Mouse (Mus musculus): ENCODE data around the gene Afmid.
"Not testable (repeated sequence)": the region's sequence is repeated elsewhere in the genome, so short reads cannot be mapped to it uniquely, and the experiment has no call there.

The Afmid gene

DNA sequence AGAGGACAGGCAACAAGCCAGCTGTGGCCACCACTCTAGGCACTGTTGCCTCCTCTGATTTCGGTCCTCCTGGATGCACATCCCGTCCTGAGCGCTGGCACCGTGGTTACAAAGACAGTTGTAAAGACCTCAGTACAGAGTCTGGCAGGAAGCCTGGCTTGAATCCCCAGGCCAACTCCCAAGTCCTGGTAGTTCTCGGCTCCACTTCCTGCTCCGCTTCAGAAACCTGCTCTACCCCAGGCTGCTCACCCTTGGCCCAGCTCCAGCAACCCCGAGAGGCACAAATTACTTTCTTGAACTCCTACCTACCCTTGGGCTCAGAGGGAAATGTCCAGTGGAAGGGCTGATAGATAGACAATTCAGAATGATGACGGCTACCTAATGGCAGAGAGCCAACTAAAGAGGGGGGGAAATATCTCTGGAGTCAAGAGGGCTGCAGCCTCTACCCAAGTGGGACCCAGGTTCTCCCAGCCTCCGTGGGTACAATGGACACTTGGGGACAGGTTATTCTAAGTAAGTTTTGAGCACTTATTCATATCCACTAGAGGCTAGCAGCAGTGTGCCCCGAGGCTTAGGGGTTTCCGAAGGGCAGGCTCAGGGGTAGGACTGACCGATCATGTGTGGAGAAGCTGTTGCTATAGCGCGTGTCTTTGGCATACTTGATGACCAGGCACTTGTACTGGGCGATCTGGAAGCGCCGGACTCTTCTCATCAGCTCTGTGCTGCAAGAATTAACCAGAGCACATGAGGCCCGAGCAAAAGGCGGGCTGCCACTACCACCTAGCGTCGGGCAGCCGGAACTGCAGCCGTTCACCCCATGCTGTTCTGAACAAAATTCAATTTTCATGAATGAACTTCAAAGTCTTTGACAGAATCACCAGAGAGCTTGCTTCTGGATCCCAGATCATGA is 1.4 kb upstream of the Afmid start:
- DNase-seq (ENCODE audit: low spot score): peak; percentile 63

DNA sequence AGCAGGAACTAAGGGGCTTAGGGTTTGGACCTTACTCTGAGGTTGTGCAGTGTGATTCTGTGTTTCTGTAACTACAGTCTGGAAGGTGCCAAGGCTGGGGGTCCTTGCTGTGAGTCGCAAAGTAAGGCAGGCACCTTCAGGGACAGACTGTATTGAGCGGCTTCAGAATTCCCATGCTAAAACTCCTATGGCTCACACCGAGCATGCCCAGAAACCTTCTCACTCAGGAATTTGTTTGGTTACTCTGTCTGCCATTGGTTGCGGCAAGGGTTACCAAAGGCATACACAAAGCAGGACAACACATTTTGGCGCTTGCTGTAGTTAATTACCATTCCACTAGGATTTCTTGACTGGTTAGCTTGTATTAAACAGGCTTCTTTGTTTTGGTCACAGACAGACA is 440 bp downstream of the Afmid start:
- DNase-seq (ENCODE audit: low spot score): no peak

DNA sequence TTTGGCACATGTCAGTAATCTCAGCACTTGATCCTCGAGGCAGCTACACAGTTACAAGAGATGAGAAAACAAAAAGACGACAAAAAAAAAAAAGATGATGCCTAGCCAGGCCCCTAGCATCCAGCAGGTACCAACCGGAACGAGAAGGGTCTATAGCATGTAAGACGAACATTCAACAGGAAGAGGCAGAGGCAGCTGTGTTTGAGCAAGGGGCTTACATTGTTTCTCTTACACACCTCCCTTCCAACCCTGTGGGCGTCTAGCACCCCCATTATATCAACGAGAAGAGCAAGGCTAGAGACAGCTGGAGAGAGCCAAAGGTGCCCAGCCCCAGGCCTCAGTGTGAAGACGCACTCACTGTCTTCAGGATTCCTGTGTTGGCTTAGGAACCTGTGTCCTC is 1.2 kb downstream of the Afmid start:
- DNase-seq (ENCODE audit: low spot score): no peak

DNA sequence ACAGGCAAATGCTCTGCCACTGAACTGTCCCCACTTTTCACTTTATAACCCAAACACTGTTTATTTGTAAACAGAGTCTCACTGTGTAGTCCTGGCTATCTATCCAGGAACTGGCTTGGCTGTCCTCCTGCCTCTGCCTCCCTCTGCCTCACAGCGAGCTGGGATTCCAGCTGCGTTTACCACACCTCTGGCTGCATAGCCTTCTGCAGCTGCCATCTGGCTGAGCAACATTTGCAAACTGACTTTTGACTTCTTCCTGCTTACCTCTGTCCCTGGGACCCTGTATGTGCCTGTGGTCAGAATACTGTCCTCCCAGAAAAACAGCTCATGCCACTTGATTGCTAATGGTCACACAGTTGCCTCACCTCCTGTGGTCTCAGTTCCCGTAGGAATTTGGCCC is 1.7 kb downstream of the Afmid start:
- DNase-seq (ENCODE audit: low spot score): no peak

DNA sequence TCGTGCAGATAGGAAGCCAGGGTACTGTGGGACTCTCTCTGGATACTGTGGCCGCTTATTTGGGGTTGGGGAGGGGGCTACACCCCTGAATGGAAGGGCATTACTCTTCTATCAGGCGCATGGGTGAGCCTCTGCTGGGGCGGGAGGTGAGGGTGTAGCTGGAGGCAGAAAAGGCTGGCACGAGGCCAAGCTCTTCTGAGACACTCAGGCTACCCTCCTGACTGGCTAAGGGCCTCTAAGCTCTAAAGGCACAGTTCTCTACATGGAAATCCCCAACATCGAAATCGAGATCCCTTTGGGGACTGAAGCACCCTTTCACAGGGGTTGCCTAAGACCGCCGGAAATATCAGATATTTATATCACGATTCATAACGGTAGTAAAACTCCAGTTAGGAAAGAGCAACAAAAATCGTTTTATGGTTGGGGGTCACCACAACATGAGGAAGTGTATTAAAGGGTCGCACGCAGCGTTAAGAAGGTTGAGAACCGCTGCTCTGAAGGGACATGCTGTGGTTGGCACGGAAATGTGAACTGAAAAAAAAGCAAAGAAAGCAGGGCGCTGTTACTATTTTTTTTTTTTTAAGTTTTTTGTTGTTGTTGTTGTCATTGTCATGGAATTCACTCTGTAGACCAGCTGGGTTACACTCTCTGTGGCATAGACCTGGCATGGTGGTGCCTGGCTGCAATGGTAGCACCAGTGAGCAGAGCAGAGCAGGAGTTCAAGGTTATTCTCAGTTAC is 2.6 kb downstream of the Afmid start:
- no peak for DNase-seq (ENCODE audit: low spot score)

DNA sequence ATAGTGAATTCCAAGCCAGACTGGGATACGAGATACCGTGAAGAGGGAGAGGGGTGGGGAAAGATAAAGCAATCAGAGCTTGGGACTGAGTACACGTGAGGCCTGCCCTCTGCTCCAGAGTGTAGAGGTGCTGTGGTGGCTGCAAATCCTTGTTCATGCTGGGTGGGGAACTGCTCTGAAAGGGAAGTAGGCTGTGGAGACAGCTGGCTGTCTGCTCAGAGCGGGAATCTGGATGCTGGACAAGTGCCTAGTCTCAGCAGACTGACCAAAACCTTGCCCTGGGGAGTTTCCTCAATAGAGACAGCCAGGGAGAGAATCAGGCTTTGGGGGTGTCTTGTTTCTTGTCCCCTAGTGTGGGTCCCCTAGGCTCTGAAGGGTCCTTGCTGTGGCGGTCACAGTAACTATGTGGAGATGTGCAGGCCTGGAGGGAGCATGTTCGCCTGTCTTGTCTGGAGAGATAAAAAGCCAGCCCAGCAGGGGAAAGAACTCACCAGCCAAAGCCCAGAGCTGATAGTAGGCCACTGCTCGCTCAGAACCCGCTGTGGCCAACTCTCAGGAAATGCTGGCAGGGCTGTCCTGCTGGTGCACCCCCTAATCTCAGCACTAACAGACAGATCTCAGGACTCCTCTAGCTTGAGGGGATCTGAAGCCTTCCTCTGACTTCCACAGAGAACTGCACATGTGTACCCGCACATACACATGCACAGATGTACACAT is 3.3 kb downstream of the Afmid start:
- DNase-seq (ENCODE audit: low spot score): no peak

DNA sequence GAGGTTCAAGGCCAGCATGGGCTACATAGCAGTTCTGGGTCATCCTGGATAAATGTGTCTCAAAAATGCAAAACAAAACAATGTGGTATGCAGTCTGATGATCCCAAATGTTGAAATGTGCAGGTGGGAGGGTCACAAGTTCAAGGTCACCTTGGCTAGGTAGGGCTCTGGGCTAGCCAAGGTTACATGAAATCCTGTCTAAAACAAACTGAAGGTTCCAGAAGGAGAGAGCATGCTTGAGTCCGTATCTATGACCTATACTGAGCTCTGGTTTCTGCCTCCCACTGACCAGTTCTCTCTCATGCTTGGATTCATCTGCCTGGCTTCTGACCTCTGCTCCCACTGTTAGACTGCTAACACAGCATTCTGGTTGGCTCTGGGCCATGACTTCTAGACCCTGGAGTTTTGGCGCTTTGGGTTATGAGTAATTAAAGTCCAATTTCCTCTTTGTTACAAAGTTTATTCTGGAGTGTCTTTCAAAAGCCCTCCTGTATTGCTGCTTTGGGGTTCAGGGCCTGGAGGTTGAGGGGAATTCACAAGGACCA is 4.0 kb downstream of the Afmid start:
- DNase-seq (ENCODE audit: low spot score): no peak

DNA sequence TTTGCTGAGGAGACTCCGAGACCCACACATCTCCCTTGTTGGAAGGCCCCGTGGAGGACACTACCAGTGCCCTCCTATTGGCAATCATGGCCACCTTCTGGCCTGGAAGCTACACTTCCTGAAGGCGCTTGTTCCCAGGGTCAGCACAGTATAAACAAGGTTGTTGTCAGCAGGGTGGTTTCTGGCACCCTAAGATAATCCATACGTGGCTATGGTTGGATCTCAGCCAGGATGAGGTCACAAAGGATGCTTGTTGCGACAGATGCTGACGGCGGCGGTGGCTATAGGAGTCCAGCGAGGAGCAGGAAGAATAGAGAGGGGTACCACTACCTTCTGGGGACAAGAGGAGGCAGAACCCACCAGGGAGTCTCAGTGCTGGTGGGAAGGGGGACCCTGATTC is 4.7 kb downstream of the Afmid start:
- no peak for DNase-seq (ENCODE audit: low spot score)

DNA sequence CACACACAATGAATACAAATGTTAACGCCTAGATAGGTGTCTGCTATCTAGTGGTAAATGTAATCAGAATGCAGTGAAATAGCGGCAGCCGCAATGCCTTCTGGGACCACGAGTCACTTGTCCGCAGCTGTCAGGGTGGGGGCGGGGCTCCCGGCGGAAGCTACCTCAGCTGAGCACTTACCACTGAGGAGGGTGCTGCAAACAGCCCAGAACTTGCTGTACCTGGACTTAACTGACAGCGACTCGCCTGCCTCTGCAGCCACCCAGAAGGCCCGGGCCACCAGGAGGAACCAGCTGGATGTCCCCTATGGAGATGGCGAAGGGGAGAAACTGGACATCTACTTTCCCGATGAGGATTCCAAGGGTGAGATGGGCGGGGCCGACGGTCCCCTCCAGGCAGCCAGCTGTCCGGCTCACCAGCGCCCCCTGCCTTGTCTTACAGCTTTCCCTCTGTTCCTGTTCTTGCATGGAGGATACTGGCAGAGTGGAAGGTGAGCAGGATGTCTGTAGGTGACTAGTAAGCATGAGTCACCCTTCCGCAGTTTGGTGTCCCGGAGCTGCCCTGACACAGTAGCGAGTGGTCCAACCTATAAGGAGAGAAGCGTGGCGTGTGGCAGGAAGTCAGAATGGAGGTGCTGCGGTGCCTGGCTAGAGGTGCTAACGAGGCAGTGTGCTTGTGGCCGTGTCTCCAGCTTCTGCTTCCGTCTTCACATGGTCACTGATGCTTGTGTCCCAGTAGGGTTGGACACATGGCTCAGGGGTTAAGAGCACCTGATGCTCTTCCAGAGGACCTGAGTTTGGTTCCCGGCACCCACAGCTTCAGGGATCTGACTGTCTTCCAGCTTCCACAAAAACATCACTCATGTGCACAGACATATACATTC is 6.6 kb downstream of the Afmid start:
- DNase-seq (ENCODE audit: low spot score): no peak

DNA sequence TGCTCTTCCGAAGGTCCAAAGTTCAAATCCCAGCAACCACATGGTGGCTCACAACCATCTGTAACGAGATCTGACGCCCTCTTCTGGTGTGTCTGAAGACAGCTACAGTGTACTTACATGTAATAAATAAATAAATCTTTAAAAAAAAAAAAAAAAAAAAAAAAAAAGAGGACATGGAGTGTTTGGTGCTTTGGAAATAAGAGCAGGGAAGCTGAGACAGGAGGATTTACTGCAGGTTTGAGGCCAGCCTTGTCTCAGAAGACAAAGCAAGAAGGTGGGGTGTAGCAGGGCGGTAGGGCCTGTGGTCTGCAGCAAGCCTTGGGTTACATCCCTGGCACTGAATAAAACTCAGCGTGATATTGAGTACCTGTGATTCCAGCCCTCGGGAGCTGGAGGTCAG is 7.8 kb downstream of the Afmid start:
- DNase-seq (ENCODE audit: low spot score): not testable (repeated sequence)

DNA sequence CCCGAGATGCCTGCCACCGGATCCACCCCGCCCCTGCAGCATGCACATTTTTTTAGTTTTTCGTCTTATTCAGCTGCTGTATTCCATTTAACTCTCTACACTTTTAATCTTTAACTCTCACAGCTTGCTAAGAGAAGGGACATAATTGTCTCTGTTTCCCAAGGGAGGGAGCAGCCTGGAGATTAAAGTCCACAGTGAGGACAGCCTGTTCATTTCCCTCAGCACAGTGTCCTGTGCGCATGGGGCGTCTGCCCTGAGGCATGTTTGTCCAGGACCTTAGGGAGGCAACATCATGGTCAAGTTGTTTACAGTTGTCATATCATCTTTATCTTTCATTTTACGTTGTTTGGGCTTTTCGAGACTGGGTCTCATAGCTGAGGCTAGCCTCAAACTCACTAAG is 8.4 kb downstream of the Afmid start:
- no peak for DNase-seq (ENCODE audit: low spot score)

DNA sequence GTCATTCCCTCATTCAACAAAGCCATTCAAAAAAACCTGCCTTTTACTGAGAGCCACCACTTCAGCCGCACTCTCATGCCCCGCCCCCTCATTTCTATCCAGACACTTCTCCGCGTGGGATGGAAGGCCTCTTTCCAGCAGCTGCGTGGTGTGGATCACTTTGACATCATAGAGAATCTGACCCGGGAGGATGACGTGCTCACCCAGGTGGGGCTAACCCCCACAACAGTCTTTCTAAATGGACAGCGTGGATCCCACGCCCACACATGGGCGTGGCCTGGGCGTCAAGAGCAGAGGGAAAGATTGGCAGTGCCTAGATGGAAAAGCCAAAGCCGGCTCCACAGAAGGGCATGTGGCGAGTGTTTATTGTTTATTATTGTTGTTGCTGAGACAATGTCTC is 10.6 kb downstream of the Afmid start:
- no peak for DNase-seq (ENCODE audit: low spot score)

DNA sequence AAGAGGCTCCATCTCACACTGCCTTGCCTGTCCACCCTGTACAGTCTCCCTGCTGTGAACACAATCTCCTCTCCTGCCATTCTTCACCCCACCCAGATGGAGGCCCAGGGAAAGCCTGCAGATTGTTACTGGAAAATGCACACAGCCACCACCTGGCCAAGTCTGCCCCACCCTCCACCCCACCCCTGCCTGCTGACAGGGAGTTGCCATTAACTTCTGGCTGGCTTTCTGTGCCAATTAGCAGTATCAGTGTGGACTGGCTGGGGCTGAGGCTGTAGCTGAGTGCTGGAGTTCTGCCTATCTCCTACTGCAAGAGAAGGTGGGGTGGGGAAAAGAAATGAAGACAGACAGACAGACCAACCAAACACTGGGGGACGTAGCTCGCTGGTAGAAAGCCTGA is 12.8 kb downstream of the Afmid start:
- no peak for DNase-seq (ENCODE audit: low spot score)

DNA sequence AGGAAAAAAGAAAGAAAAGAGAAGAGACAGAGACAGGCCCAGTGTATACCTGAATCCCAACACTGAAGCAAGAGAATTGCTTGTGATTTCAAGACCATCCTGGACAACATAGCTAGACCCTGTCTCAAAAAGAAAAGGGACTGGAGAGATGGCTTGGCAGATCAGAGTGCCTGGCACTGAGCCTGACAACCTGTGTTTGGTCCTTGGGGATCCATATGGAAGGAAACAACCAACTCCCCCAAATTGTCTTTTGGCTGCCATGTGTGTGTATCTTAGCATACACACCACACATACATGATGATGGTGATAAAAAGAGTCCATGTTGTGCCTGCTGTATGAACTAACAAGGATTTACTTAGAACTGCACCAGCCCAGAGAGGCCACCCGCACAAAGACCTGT is 13.3 kb downstream of the Afmid start:
- DNase-seq (ENCODE audit: low spot score): no peak

DNA sequence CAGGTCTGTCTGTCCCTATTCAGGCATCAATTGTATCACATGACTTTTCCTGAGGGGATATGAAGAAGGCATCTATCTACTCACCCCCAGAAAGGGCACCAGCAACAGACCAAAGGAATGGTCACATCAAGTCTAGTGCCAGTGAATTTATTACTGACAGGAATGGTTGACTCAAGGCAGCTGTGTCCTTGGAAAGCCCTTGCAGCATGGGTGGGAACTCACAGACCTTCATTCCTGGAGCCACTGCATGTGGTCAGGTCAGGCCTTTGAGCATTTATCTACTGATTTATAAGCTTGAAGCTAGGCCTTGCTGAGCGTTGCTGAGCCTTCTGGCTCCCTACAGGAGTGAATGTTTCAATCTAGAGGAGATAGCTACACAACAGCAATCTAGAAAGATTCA is 15.2 kb downstream of the Afmid start:
- no peak for DNase-seq (ENCODE audit: low spot score)

DNA sequence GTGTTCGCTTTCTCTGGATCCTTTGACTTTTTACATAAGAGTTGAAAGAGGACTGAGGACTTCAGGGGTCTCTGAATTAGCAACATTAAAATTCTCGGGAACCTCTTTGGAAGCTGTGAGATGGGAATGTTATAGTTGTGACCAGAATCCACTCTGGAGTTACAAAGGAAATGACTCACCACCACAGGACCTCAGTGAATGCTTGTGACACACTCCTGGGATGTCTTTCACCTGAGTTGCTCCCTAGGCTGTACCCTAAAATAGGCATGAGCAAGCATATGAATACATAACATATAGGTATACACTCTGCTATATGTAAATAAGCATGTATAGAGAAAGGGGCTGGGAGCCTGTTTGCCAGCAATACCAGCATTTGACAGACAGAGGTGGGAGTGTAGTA is 17.7 kb downstream of the Afmid start:
- DNase-seq (ENCODE audit: low spot score): no peak

DNA sequence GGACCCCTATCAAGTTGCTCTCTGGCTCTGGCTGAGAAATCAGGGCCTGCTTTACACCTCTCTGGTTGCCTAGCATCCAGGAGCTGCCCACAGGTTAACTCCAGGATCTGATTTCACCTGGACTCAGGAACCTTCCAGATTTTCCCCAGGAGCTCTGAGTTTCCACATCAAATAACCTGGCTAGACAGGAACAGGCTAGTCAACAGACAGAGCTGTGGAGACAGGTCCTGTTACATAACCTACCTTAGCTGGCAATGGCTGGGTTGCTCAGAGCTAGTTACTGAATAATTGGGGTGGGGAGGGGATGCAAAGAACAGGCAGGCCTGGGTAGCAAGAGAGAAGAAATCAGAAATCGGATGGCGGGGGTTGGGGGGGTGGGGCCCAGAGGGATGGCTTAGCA is 19.3 kb downstream of the Afmid start:
- DNase-seq (ENCODE audit: low spot score): no peak

DNA sequence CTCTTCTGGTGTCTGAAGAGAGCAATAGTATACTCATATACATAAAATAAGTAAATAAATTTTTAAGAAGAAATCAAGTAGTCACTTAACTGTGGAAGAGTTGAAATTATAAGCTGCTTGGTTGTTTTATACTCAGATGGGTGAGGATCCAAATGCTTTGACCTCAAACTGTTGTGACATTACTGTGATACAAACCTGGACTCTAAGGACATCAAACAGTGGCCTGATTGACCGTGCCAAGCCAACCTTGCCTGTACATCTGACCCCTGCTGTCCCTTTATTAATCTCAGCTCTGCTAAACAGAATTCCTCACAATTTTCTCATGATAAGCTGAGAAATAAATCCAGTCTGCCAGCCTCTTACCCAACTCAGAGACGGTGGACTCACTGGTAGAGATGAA is 19.9 kb downstream of the Afmid start:
- no peak for DNase-seq (ENCODE audit: low spot score)

DNA sequence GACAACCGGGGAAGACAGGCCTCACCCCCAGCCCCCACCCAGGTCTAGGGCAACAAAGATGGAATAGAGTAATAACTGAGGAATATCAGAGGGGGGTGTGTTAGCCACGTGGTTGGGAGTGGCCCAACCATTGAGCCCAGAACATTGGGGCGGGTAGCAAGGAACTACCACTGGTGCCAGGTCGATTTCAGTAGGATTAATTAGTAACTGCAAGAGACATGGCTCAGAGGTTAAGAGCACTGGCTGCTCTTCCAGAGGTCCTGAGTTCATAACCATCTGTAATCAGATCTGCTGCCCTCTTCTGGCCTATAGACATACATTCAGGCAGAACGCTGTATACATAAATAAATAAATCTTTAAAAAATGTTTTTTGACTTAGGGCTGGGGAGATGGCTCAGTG is 20.9 kb downstream of the Afmid start:
- DNase-seq (ENCODE audit: low spot score): no peak

DNA sequence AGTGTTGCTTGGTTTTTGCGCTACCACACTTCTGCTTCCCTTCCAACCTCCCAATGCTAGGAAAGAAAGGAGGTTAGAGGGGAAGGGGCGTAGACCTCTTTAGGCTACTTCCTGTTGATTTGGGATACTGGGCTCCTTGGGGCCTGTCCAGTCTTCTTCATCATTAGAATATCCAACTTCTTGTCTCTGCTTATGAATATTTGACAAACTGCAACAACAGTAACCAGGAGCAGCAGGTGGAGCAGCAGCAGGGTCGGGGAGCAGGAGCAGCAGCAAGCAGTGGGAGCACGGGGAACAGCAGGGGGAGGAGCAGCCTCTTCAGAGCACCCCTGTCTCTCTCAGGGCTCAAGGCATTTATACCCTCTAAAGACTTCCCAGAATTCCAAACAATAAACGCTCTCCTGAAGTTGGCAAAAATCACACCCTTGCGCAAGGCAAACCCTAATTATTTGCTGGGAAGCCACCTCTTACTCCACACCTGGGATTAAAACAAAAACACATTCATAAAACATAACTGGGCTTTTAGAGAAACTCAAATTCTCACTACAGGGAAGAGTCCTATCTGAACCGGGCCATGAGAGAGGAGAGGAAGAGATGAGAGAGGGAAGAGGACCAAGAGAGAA is 22.0 kb downstream of the Afmid start:
- no peak for DNase-seq (ENCODE audit: low spot score)

All from layer of hippocampus, adult 9-10 months (tissue).